Mouse (Mus musculus) c-Kit-positive CD71-negative TER-119-negative erythroid progenitor cells, embryonic 14.5 days (primary cell): Measurements from ENCODE around the gene S100a6.

Experiments
- DNase-seq: peaks from one replicate; pipeline ENCODE4 v3.0.0-alpha.2; 2013; ENCODE audit warnings: low read depth

The S100a6 gene

GRCm38 (mm10) chr3:90626266-90627021 lies 13.8 kb downstream of the S100a6 start:
- no peak for DNase-seq

GRCm38 (mm10) chr3:90627366-90627765 lies 14.7 kb downstream of the S100a6 start:
- no peak for DNase-seq

GRCm38 (mm10) chr3:90627807-90628206 lies 15.1 kb downstream of the S100a6 start:
- no peak for DNase-seq

- DNase-seq: no peak
Measured at GRCm38 (mm10) chr3:90629298-90629697, 16.6 kb downstream of the S100a6 start.

- DNase-seq: no peak
Measured at GRCm38 (mm10) chr3:90631984-90632383, 19.3 kb downstream of the S100a6 start.

GRCm38 (mm10) chr3:90638511-90639275 lies 26.0 kb downstream of the S100a6 start:
- DNase-seq: no peak

- peak; percentile 53 for DNase-seq
Measured at GRCm38 (mm10) chr3:90639511-90640154, 27.0 kb downstream of the S100a6 start.

- no peak for DNase-seq
Measured at GRCm38 (mm10) chr3:90640981-90641380, 28.3 kb downstream of the S100a6 start.

- no peak for DNase-seq
Measured at GRCm38 (mm10) chr3:90644220-90644619, 31.5 kb downstream of the S100a6 start.

- no peak for DNase-seq
Measured at GRCm38 (mm10) chr3:90647291-90647690, 34.6 kb downstream of the S100a6 start.

- DNase-seq: no peak
Measured at GRCm38 (mm10) chr3:90648981-90649380, 36.3 kb downstream of the S100a6 start.

GRCm38 (mm10) chr3:90649832-90650231 lies 37.1 kb downstream of the S100a6 start:
- DNase-seq: no peak

GRCm38 (mm10) chr3:90652878-90653508 lies 40.3 kb downstream of the S100a6 start:
- DNase-seq: peak; percentile 58

- DNase-seq: no peak
Measured at GRCm38 (mm10) chr3:90653717-90654116, 41.0 kb downstream of the S100a6 start, which contains the start of gene S100a7a. TSS of gene S100a7a (plus strand) at chr3:90654017.

GRCm38 (mm10) chr3:90657405-90657804 lies 44.7 kb downstream of the S100a6 start:
- DNase-seq: no peak

GRCm38 (mm10) chr3:90659364-90660044 lies 46.8 kb downstream of the S100a6 start:
- DNase-seq: no peak

- DNase-seq: no peak
Measured at GRCm38 (mm10) chr3:90664219-90664618, 51.5 kb downstream of the S100a6 start.

GRCm38 (mm10) chr3:90668846-90669245 lies 56.2 kb downstream of the S100a6 start, which contains the start of gene S100a8:
TSS of gene S100a8 (plus strand) at chr3:90668978.
- DNase-seq: no peak
